Mouse (Mus musculus): ENCODE data around the gene Pknox2. TPM values are rescaled to one million over a fixed set of nuclear protein-coding genes. Genes with fewer than 3 reads are reported as not detected.

Gene Pknox2
- polyA plus RNA-seq, 1 experiment = 83.7 TPM

DNA sequence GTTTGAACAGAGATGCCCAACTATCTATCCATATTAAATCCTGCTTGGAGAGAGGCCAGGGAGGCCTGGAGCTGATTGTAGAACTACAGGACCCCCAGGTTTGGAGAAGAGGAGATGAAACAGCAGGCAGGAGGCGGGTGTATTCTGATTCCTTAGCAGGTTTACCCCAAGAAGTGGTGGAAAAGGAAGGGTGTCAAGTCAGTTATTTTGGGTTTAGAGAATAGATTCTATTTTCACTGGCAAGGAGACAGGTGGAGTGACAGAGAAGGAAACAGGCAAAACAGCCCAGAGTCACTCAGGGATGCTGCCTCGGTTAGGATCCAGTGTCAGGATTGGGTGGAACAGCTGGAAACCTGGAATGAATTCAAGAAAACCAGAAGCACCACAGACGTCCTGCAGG is 263.6 kb downstream of the Pknox2 start:
- TF ChIP-seq CTCF (IDR thresholded peaks at IDR 0.05; ENCODE audit: control insufficient read depth, insufficient read depth, insufficient replicate concordance, low read depth, low read length) = no peak
- TF ChIP-seq POLR2A (IDR thresholded peaks at IDR 0.05; ENCODE audit: control insufficient read depth, low read depth, low read length) = no peak
- Histone ChIP-seq H3K4me1 (ENCODE audit: control insufficient read depth, insufficient read depth, low read length) (no peaks in the 10 kb centered on the region), H3K4me3 (ENCODE audit: control insufficient read depth, low read depth, low read length) (no peak overlapping the region), H3K27ac (ENCODE audit: control insufficient read depth, insufficient read depth, low read depth, low read length) (no peak overlapping the region), H3K27me3 (ENCODE audit: control insufficient read depth, insufficient read depth, low read length) (no peaks in the 10 kb centered on the region), H3K36me3 (ENCODE audit: control insufficient read depth, insufficient read depth, low read length) (no peaks in the 10 kb centered on the region)

DNA sequence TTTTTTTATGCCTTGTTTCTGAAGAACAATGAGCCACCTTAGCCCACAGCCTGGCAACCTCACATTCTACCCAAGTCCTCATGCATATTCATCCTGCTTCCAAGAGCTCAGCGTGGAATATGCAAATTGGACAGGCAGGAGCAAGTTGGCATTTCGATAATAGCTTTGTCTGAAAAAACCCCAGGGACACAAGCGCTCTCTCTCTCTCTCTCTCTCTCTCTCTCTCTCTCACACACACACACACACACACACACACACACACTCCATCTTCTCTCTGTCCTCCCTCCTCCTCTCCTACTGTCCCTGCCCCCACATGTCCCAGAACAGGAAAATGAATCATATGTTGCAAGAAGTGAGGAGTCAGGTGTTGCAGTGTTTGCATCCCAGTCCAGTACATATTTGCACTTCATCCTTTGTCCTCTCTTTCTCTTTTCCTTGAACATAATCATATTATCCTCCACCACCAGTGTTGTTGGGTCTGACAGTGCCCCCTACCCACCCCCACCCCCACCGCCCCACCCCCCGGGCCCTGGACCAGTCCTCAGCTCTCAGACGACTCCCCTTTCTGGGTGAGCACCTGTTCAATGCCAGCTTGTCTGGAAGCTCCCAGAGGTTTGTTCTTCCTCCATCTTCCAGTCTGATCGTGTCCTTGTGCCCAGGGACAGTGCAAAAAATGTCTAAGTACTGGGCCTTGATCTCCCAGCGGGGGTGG is 265.0 kb downstream of the Pknox2 start:
- H3K4me3 ChIP-seq (ENCODE audit: control insufficient read depth, low read depth, low read length) = no peak overlapping the region
- no peaks in the 10 kb centered on the region for H3K4me1 ChIP-seq (ENCODE audit: control insufficient read depth, insufficient read depth, low read length)
- TF ChIP-seq POLR2A (IDR thresholded peaks at IDR 0.05; ENCODE audit: control insufficient read depth, low read depth, low read length) (no peak), CTCF (IDR thresholded peaks at IDR 0.05; ENCODE audit: control insufficient read depth, insufficient read depth, insufficient replicate concordance, low read depth, low read length) (no peak)
- no peaks in the 10 kb centered on the region for H3K27me3 ChIP-seq (ENCODE audit: control insufficient read depth, insufficient read depth, low read length)
- no peaks in the 10 kb centered on the region for H3K36me3 ChIP-seq (ENCODE audit: control insufficient read depth, insufficient read depth, low read length)
- no peak overlapping the region for H3K27ac ChIP-seq (ENCODE audit: control insufficient read depth, insufficient read depth, low read depth, low read length)

DNA sequence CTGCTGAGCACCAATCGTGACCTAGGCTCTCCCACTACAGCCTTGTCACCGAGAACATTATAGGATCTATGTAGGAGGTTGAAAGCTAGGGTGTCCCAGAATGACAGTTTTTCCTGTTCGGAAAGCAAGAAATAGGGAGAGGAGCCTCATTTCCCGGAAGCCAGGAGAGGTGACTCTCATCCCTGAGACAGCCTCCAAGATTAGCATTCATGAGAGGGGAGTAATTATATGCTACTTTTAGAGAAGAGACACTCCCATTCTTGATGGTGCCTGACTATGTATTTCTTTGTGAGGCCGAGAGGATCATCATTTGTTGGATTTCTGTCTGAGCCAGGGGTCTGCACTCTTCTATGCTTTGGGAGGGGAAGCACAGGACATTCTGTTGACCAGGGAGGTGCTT is 265.6 kb downstream of the Pknox2 start:
- Histone ChIP-seq H3K36me3 (ENCODE audit: control insufficient read depth, insufficient read depth, low read length) (no peaks in the 10 kb centered on the region), H3K4me3 (ENCODE audit: control insufficient read depth, low read depth, low read length) (no peak overlapping the region), H3K4me1 (ENCODE audit: control insufficient read depth, insufficient read depth, low read length) (no peaks in the 10 kb centered on the region), H3K27ac (ENCODE audit: control insufficient read depth, insufficient read depth, low read depth, low read length) (no peak overlapping the region), H3K27me3 (ENCODE audit: control insufficient read depth, insufficient read depth, low read length) (no peaks in the 10 kb centered on the region)
- TF ChIP-seq POLR2A (IDR thresholded peaks at IDR 0.05; ENCODE audit: control insufficient read depth, low read depth, low read length) (no peak), CTCF (IDR thresholded peaks at IDR 0.05; ENCODE audit: control insufficient read depth, insufficient read depth, insufficient replicate concordance, low read depth, low read length) (no peak)

DNA sequence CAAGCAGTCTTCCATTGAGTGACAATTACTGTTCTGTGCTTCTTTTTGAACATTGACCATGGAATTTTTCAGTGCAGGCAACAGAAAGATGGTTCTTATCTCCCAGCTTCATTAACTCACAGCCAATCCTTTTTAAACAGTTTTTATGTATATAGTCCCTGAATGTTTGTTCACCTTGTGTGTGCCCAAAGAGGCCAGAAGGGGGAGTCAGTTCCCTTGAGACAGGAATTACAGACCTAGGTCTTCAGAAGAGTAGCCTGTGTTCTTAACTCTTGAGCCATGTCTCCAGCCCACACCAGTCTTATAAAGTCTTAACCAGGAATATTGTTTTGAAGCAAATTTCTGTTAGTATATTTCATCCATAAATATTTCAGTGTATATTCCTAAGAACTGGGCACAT is 270.4 kb downstream of the Pknox2 start:
- no peaks in the 10 kb centered on the region for H3K4me1 ChIP-seq (ENCODE audit: control insufficient read depth, insufficient read depth, low read length)
- H3K36me3 ChIP-seq (ENCODE audit: control insufficient read depth, insufficient read depth, low read length) = no peaks in the 10 kb centered on the region
- TF ChIP-seq CTCF (IDR thresholded peaks at IDR 0.05; ENCODE audit: control insufficient read depth, insufficient read depth, insufficient replicate concordance, low read depth, low read length) (no peak), POLR2A (IDR thresholded peaks at IDR 0.05; ENCODE audit: control insufficient read depth, low read depth, low read length) (no peak)
- no peak overlapping the region for H3K4me3 ChIP-seq (ENCODE audit: control insufficient read depth, low read depth, low read length)
- no peak overlapping the region for H3K27ac ChIP-seq (ENCODE audit: control insufficient read depth, insufficient read depth, low read depth, low read length)
- no peaks in the 10 kb centered on the region for H3K27me3 ChIP-seq (ENCODE audit: control insufficient read depth, insufficient read depth, low read length)

DNA sequence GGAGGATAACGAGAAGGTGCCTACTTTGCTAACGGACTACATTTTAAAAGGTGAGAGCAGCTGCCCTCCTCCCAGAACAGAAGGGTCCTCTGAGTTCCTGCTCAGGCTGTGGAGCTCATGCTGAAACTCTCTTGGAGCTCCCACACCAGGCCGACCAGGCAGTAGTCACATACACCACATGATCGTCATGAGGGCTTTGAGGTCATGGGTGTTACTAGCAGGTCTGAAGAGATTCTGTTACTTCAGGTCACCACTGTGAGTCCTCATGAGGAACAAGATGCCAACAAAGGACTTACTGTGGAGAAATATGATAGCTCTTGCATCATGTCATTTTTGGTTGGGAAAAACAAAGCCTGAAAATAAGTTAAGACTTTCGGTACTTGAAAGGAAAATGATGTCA is 270.9 kb downstream of the Pknox2 start:
- Histone ChIP-seq H3K4me3 (ENCODE audit: control insufficient read depth, low read depth, low read length) (no peak overlapping the region), H3K4me1 (ENCODE audit: control insufficient read depth, insufficient read depth, low read length) (no peaks in the 10 kb centered on the region), H3K27me3 (ENCODE audit: control insufficient read depth, insufficient read depth, low read length) (no peaks in the 10 kb centered on the region), H3K36me3 (ENCODE audit: control insufficient read depth, insufficient read depth, low read length) (no peaks in the 10 kb centered on the region), H3K27ac (ENCODE audit: control insufficient read depth, insufficient read depth, low read depth, low read length) (no peak overlapping the region)
- TF ChIP-seq POLR2A (IDR thresholded peaks at IDR 0.05; ENCODE audit: control insufficient read depth, low read depth, low read length) (no peak), CTCF (IDR thresholded peaks at IDR 0.05; ENCODE audit: control insufficient read depth, insufficient read depth, insufficient replicate concordance, low read depth, low read length) (no peak)

DNA sequence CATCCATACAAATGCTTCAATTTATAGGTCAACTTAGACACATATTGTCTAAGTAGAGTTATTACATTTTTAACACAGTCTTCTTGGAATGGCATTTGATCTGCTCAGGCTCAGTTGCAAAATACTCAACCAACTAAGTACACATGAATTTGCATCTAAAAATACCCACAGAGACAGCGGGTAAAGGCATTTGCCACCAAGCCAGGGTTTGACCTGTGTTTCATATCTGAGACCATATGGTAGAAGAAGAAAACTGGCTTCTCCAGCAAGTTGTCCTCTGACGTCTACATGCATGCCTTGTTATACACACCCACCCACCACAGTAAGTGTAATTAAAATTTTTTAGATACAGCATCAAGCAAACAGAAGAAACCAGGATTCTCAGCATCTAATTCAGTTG is 273.4 kb downstream of the Pknox2 start:
- Histone ChIP-seq H3K4me1 (ENCODE audit: control insufficient read depth, insufficient read depth, low read length) (no peaks in the 10 kb centered on the region), H3K27me3 (ENCODE audit: control insufficient read depth, insufficient read depth, low read length) (no peaks in the 10 kb centered on the region), H3K36me3 (ENCODE audit: control insufficient read depth, insufficient read depth, low read length) (no peaks in the 10 kb centered on the region), H3K4me3 (ENCODE audit: control insufficient read depth, low read depth, low read length) (no peak overlapping the region), H3K27ac (ENCODE audit: control insufficient read depth, insufficient read depth, low read depth, low read length) (no peak overlapping the region)
- TF ChIP-seq POLR2A (IDR thresholded peaks at IDR 0.05; ENCODE audit: control insufficient read depth, low read depth, low read length) (no peak), CTCF (IDR thresholded peaks at IDR 0.05; ENCODE audit: control insufficient read depth, insufficient read depth, insufficient replicate concordance, low read depth, low read length) (no peak)

GRCm38 (mm10) chr9:36870263-36870662 is 276.9 kb downstream of the Pknox2 start:
- Histone ChIP-seq H3K36me3 (ENCODE audit: control insufficient read depth, insufficient read depth, low read length) (no peaks in the 10 kb centered on the region), H3K27me3 (ENCODE audit: control insufficient read depth, insufficient read depth, low read length) (no peaks in the 10 kb centered on the region), H3K4me1 (ENCODE audit: control insufficient read depth, insufficient read depth, low read length) (no peaks in the 10 kb centered on the region), H3K27ac (ENCODE audit: control insufficient read depth, insufficient read depth, low read depth, low read length) (no peak overlapping the region), H3K4me3 (ENCODE audit: control insufficient read depth, low read depth, low read length) (no peak overlapping the region)
- no peak for TF ChIP-seq CTCF (IDR thresholded peaks at IDR 0.05; ENCODE audit: control insufficient read depth, insufficient read depth, insufficient replicate concordance, low read depth, low read length)
- no peak for TF ChIP-seq POLR2A (IDR thresholded peaks at IDR 0.05; ENCODE audit: control insufficient read depth, low read depth, low read length)
